Mouse (Mus musculus): ENCODE results near the gene Tgfbr3. TPM values are rescaled to one million over a fixed set of nuclear protein-coding genes. Genes with fewer than 3 reads are reported as not detected.

Gene Tgfbr3
- 20.7 and 23.9 TPM in 2 replicates for polyA plus RNA-seq (2012; rRNA removed)

DNA sequence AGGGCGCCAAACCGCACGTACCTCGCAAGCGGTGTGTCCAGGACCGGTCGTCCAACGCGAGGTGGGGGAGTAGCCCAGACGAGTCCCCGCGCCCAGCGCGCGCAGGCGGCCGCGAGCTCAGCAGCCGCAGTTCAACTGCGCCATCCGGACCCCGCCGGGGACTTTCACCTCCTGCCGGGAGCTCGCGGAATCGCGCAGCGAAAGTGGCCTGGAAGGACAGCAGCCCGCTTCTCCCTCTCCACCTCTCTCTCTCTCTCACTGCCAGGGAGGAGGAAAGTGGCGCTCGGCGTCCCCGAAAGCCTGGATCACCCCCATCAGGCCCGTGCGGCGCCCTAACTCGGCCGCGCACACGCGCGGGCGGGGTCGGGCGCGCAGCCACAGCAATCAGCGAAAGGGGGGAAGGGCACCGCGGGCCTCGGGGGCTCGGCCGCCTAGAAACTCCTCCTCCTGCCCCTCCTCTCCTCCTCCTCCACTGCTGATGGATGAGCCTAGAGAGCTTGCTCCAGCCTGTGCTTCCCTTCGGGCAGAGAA lies at the start of gene Tgfbr3:
Gene Tgfbr3, minus strand, starts transcription at position 396 of the 531 bp plus-strand sequence.
- H3K27ac ChIP-seq (ENCODE audit: control insufficient read depth, insufficient read depth, low read length), result 0 out of 2 replicates have a peak within 1 kb of the TSS, but pooled peaks have one; percentile 5
- peak; percentile 79 for DNase-seq
- peak within 1 kb of the TSS; percentile 66 for H3K4me3 ChIP-seq (ENCODE audit: control insufficient read depth, insufficient read depth, low read length)
- TF ChIP-seq POLR2A (IDR thresholded peaks at IDR 0.05; ENCODE audit: control insufficient read depth, extremely low read depth, insufficient read depth, low read length, poor library complexity) (no peak), CTCF (IDR thresholded peaks at IDR 0.05; ENCODE audit: borderline replicate concordance, control insufficient read depth, extremely low read depth, insufficient read depth, low read length, poor library complexity) (peak; percentile 72; the same call in 1 of the 2 replicates)
- no peaks in the 10 kb centered on the region for H3K27me3 ChIP-seq (ENCODE audit: control insufficient read depth, insufficient read depth, low read length)
- no peaks in the 10 kb centered on the region for H3K36me3 ChIP-seq (ENCODE audit: control insufficient read depth, insufficient read depth, low read length)
- WGBS, result under 1% methylated on average over 54 of the region's 54 CpGs
- H3K4me1 ChIP-seq (replicated peaks; ENCODE audit: control insufficient read depth, insufficient read depth, low read length), result peaks cover 2% of the 10 kb centered on the region

DNA sequence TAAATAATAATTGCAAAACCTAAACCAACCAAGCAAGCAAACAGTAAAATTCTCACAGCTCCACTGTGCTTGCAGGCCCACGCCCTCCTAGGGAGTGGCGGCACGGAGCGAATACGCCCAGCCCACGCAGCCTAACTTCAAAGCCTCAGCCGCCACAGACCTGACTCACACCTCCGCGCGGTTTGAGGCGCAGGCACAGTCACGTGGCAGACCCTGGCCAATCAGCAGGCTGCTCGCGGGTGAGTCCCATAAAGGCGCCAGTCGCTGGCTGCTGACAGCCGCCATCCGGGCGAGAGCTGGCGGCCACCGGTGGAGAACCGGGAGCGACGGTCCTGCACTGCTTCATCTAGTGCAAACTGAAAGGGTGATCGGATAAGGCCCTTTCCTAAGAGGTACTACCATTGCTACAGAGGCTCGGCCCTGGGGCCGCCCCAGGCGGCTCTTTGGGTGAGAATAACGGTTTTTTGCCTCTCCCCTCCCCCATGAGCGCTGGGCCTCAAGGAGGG lies 41.5 kb upstream of the Tgfbr3 start, which contains the start of gene Brdt:
Gene Brdt, plus strand, starts transcription at position 244 of the 506 bp plus-strand sequence.
- Histone ChIP-seq H3K4me3 (ENCODE audit: control insufficient read depth, insufficient read depth, low read length) (no peak within 1 kb of the TSS), H3K36me3 (ENCODE audit: control insufficient read depth, insufficient read depth, low read length) (no peaks in the 10 kb centered on the region), H3K4me1 (replicated peaks; ENCODE audit: control insufficient read depth, insufficient read depth, low read length) (no peaks in the 10 kb centered on the region), H3K27ac (ENCODE audit: control insufficient read depth, insufficient read depth, low read length) (no peak within 1 kb of the TSS), H3K27me3 (ENCODE audit: control insufficient read depth, insufficient read depth, low read length) (no peaks in the 10 kb centered on the region)
- no peak for TF ChIP-seq POLR2A (IDR thresholded peaks at IDR 0.05; ENCODE audit: control insufficient read depth, extremely low read depth, insufficient read depth, low read length, poor library complexity)
- no peak for TF ChIP-seq CTCF (IDR thresholded peaks at IDR 0.05; ENCODE audit: borderline replicate concordance, control insufficient read depth, extremely low read depth, insufficient read depth, low read length, poor library complexity)
- DNase-seq, result no peak
- 95% methylated on average over 30 of the region's 30 CpGs for WGBS

DNA sequence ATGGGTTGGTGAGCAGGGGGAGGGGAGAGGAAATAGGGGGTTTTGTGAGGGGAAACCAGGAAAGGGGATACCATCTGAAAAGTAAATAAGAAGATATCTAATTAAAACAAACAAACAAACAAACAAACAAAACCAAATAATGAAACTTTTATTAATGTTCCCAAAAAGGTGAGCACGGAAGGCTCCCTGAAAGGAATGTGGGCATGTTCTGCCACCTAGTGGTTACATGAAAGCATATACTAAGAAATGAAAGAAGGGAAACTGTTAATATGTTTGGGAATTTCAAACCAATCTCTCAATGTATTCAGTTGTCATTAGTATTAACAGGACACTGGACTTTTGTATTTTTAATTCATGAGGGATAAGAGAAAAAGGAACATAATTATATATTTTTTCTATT lies 31.3 kb upstream of the Tgfbr3 start:
- no peak overlapping the region for H3K4me3 ChIP-seq (ENCODE audit: control insufficient read depth, insufficient read depth, low read length)
- H3K4me1 ChIP-seq (replicated peaks; ENCODE audit: control insufficient read depth, insufficient read depth, low read length), result no peaks in the 10 kb centered on the region
- TF ChIP-seq POLR2A (IDR thresholded peaks at IDR 0.05; ENCODE audit: control insufficient read depth, extremely low read depth, insufficient read depth, low read length, poor library complexity), result no peak
- no peak for TF ChIP-seq CTCF (IDR thresholded peaks at IDR 0.05; ENCODE audit: borderline replicate concordance, control insufficient read depth, extremely low read depth, insufficient read depth, low read length, poor library complexity)
- H3K27ac ChIP-seq (ENCODE audit: control insufficient read depth, insufficient read depth, low read length), result no peak overlapping the region
- WGBS, result 7% methylated on average over 1 of the region's 1 CpGs
- H3K27me3 ChIP-seq (ENCODE audit: control insufficient read depth, insufficient read depth, low read length), result no peaks in the 10 kb centered on the region
- DNase-seq, result peak; percentile 18
- H3K36me3 ChIP-seq (ENCODE audit: control insufficient read depth, insufficient read depth, low read length), result no peaks in the 10 kb centered on the region

DNA sequence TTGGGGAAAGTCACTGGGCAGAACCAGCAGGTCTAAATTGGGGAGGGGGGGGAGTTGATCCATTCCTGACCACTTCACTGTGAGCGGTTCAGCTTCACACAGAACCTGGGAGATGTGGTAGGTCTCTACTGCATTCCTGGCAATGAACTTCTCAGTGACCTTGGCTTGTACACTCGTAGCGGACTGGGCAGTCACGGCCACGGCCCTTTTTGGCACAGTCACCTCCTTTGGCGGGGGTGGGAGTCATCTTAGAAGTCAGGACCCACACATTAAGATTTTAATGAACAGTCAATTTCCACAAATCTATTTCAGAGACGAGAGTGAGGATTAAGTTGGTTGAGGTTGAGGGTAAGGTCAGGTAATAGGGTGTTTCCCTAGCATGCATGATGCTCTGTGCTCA lies 27.7 kb upstream of the Tgfbr3 start:
- 96% methylated on average over 7 of the region's 7 CpGs for WGBS
- no peak for DNase-seq
- H3K4me3 ChIP-seq (ENCODE audit: control insufficient read depth, insufficient read depth, low read length), result no peak overlapping the region
- H3K27ac ChIP-seq (ENCODE audit: control insufficient read depth, insufficient read depth, low read length), result no peak overlapping the region
- no peaks in the 10 kb centered on the region for H3K27me3 ChIP-seq (ENCODE audit: control insufficient read depth, insufficient read depth, low read length)
- no peak for TF ChIP-seq CTCF (IDR thresholded peaks at IDR 0.05; ENCODE audit: borderline replicate concordance, control insufficient read depth, extremely low read depth, insufficient read depth, low read length, poor library complexity)
- TF ChIP-seq POLR2A (IDR thresholded peaks at IDR 0.05; ENCODE audit: control insufficient read depth, extremely low read depth, insufficient read depth, low read length, poor library complexity), result no peak
- no peaks in the 10 kb centered on the region for H3K36me3 ChIP-seq (ENCODE audit: control insufficient read depth, insufficient read depth, low read length)
- no peaks in the 10 kb centered on the region for H3K4me1 ChIP-seq (replicated peaks; ENCODE audit: control insufficient read depth, insufficient read depth, low read length)

DNA sequence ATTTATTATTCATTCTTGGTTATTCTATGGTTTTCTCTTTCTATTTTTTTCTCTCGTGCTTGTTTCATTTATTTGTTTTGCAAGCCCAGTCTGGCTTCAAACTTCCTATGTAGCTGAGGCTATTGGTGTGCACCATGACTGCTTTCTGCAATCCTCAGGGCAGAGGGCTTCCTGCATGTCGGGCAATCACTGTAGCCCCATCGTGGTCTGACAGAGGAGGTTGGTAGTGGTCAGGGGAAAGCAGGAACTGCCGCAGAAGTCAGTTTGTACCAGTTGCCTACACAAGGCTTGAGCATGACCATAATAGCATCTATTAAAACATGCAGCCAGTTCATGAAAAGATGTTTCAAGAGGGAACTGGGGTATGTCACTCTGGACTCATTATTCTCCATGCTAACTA lies 18.0 kb upstream of the Tgfbr3 start:
- no peak for DNase-seq
- no peak overlapping the region for H3K4me3 ChIP-seq (ENCODE audit: control insufficient read depth, insufficient read depth, low read length)
- H3K4me1 ChIP-seq (replicated peaks; ENCODE audit: control insufficient read depth, insufficient read depth, low read length), result peaks cover 8% of the 10 kb centered on the region
- H3K27me3 ChIP-seq (ENCODE audit: control insufficient read depth, insufficient read depth, low read length), result no peaks in the 10 kb centered on the region
- TF ChIP-seq CTCF (IDR thresholded peaks at IDR 0.05; ENCODE audit: borderline replicate concordance, control insufficient read depth, extremely low read depth, insufficient read depth, low read length, poor library complexity) (no peak), POLR2A (IDR thresholded peaks at IDR 0.05; ENCODE audit: control insufficient read depth, extremely low read depth, insufficient read depth, low read length, poor library complexity) (no peak)
- H3K27ac ChIP-seq (ENCODE audit: control insufficient read depth, insufficient read depth, low read length), result no peak overlapping the region
- no peaks in the 10 kb centered on the region for H3K36me3 ChIP-seq (ENCODE audit: control insufficient read depth, insufficient read depth, low read length)
- 38% methylated on average over 4 of the region's 4 CpGs for WGBS

DNA sequence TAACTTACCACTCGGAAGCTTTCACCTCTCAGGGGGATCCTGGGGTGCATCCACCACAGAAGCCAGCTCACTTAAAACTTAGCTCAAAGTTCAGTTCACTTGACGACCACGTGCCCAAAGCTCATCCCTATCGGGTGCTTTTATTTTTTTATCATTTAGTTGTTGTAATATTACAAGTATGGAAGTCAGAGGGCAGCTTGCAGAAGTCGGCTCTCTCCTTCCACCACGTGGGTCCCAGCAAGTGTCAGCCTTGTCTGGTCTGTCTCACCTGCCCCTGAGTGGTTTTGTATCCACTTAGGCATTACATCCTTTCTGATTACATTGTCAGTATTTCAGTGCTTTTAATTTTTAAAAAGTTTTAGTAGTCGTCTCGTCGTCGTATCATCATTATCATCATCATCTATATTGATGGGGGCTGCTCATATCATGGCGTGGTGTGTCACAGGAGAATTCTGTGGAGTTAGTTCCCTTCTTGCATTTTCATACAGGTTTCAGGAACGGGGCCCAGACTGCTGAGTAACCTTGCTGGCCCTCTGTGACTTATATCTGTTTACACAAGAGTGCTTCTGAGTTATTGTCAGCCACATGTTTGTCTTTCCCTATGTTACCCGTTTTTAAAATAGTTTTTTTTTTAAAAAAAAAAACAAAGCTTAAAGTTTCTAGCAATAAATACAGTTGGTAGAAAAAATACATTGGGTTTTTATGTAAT lies 14.8 kb upstream of the Tgfbr3 start:
- TF ChIP-seq POLR2A (IDR thresholded peaks at IDR 0.05; ENCODE audit: control insufficient read depth, extremely low read depth, insufficient read depth, low read length, poor library complexity), result no peak
- TF ChIP-seq CTCF (IDR thresholded peaks at IDR 0.05; ENCODE audit: borderline replicate concordance, control insufficient read depth, extremely low read depth, insufficient read depth, low read length, poor library complexity), result no peak
- 83% methylated on average over 13 of the region's 13 CpGs for WGBS
- Histone ChIP-seq H3K27me3 (ENCODE audit: control insufficient read depth, insufficient read depth, low read length) (no peaks in the 10 kb centered on the region), H3K36me3 (ENCODE audit: control insufficient read depth, insufficient read depth, low read length) (no peaks in the 10 kb centered on the region), H3K4me3 (ENCODE audit: control insufficient read depth, insufficient read depth, low read length) (no peak overlapping the region), H3K27ac (ENCODE audit: control insufficient read depth, insufficient read depth, low read length) (no peak overlapping the region), H3K4me1 (replicated peaks; ENCODE audit: control insufficient read depth, insufficient read depth, low read length) (peaks cover 8% of the 10 kb centered on the region)
- no peak for DNase-seq
